In the genomic region with DNA sequence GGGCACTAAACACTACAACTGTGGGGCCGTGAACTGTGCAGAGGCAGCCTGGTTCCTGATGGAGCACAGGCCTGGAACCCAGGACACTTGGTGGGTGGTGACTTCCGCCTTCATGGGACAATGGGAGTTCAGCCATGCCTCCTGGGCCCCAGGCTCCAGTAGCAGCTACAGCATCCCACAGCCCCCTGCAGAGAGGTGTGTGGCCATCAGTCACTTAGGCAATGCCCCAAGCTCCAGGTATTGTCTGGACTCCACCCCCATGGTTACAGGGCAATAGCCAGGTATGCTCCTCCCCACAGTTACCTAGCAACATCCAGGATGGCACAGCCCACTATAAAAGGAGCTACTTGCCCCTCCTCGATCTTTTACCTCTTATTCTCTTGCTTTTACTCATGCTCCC, we compare ENCODE assay signal across 29 mouse cellular contexts. TPM values are rescaled to one million over a fixed set of nuclear protein-coding genes. Genes with fewer than 3 reads are reported as not detected.
DNase-seq lines count a peak whose midpoint lies in the region; ATAC-seq and TF ChIP-seq lines count a peak whose summit lies in the region.
"Had no signal": no experiment of that assay in that cellular context is flagged by ENCODE, and none has a peak within 500 bp of the region (broad histone marks: within the 10 kb centered on the region; RNA-seq: fewer than 3 reads in every experiment).

No protein-coding gene starts in this region.

- H3K27me3 ChIP-seq in heart, adult 2 months (ENCODE audit: control insufficient read depth, insufficient read depth, low read length) = no peaks in the 10 kb centered on the region
- H3K27me3 ChIP-seq in kidney, embryonic 15.5 days = no peaks in the 10 kb centered on the region
- H3K27me3 ChIP-seq in ES-Bruce4 (ENCODE audit: control insufficient read depth, insufficient read depth, low read length, poor library complexity, severe bottlenecking) = no peaks in the 10 kb centered on the region
- no peaks in the 10 kb centered on the region for H3K27me3 ChIP-seq in forebrain, embryonic 14.5 days (replicated peaks; ENCODE audit: control insufficient read depth, insufficient read depth, low read length)
- H3K27me3 ChIP-seq: CH12.LX; liver, embryonic 15.5 days; megakaryocyte, embryonic 14.5 days; midbrain, embryonic 12.5 days; neural tube, embryonic 13.5 days had no signal

- no peaks in the 10 kb centered on the region for H3K9me3 ChIP-seq in kidney, embryonic 15.5 days (replicated peaks)
- no peaks in the 10 kb centered on the region for H3K9me3 ChIP-seq in ES-Bruce4 (replicated peaks; ENCODE audit: control insufficient read depth, insufficient read depth, low read length, poor library complexity, severe bottlenecking)
- H3K9me3 ChIP-seq in forebrain, embryonic 14.5 days (replicated peaks; ENCODE audit: control insufficient read depth, low read length) = no peaks in the 10 kb centered on the region
- H3K9me3 ChIP-seq: heart, embryonic 10.5 days; liver, embryonic 15.5 days; megakaryocyte, embryonic 14.5 days; midbrain, embryonic 12.5 days; neural tube, embryonic 13.5 days had no signal

- TF ChIP-seq POLR2A in heart, adult 2 months (IDR thresholded peaks at IDR 0.05; ENCODE audit: insufficient read depth, low read depth, low read length) = no peak
- no peak for TF ChIP-seq POLR2A in ES-Bruce4 (IDR thresholded peaks at IDR 0.05; ENCODE audit: insufficient read depth, low read length)

- DNase-seq in heart, adult 11 months = peak; percentile 91
- no peak for DNase-seq in heart, adult 2 months
- DNase-seq in kidney, adult 8-10 months = no peak
- DNase-seq in ZHBTc4 (ENCODE audit: low read depth, low spot score) = peak; percentile 72
- DNase-seq in cerebellum, postnatal 4 days (ENCODE audit: low spot score in 2 of 2) = no peak
- no peak for DNase-seq in forebrain, embryonic 14.5 days (ENCODE audit: low spot score)
- DNase-seq: adrenal gland, adult 8-10 months; cerebellum, adult 9-10 months; cerebellum, postnatal 36 days; forebrain, postnatal 0 days; gastrocnemius, postnatal 10 days; heart, postnatal 4 days; kidney, adult 18-20 months; kidney, postnatal 10 days; layer of hippocampus, adult 9-11 months; liver; lung, postnatal 4 days had no signal

- H3K27ac ChIP-seq in heart, adult 2 months = no peak overlapping the region
- H3K27ac ChIP-seq in kidney, embryonic 15.5 days = no peak overlapping the region
- H3K27ac ChIP-seq in ES-Bruce4 (ENCODE audit: insufficient read depth, low read length) = no peak overlapping the region; the same call in 1 of the 2 replicates
- no peak overlapping the region for H3K27ac ChIP-seq in forebrain, embryonic 14.5 days (ENCODE audit: low read depth, low read length)
- H3K27ac ChIP-seq: heart, embryonic 10.5 days; hindbrain, postnatal 0 days; liver, embryonic 15.5 days; midbrain, embryonic 12.5 days; neural tube, embryonic 13.5 days had no signal

- H3K9ac ChIP-seq in heart, adult 2 months (ENCODE audit: low read depth, low read length) = no peak overlapping the region
- no peak overlapping the region for H3K9ac ChIP-seq in kidney, embryonic 15.5 days
- H3K9ac ChIP-seq in ES-Bruce4 (ENCODE audit: low read depth, poor library complexity, severe bottlenecking) = no peak overlapping the region
- no peak overlapping the region for H3K9ac ChIP-seq in forebrain, embryonic 14.5 days (ENCODE audit: low read length)
- H3K9ac ChIP-seq: forebrain, postnatal 0 days; liver, embryonic 15.5 days; midbrain, embryonic 12.5 days; neural tube, embryonic 13.5 days had no signal

- H3K79me2 ChIP-seq in heart, adult 2 months (replicated peaks; ENCODE audit: control insufficient read depth, insufficient read depth, low read length) = peaks cover 4% of the 10 kb centered on the region

- no peaks in the 10 kb centered on the region for H3K36me3 ChIP-seq in heart, adult 2 months (ENCODE audit: control insufficient read depth, insufficient read depth, low read length)
- H3K36me3 ChIP-seq in kidney, embryonic 15.5 days = peaks cover 14% of the 10 kb centered on the region
- no peaks in the 10 kb centered on the region; the same call in 1 of the 2 replicates for H3K36me3 ChIP-seq in ES-Bruce4 (ENCODE audit: control insufficient read depth, insufficient read depth, low read length, poor library complexity, severe bottlenecking)
- peaks cover 4% of the 10 kb centered on the region; the same call in 1 of the 2 replicates for H3K36me3 ChIP-seq in forebrain, embryonic 14.5 days (ENCODE audit: control insufficient read depth, insufficient read depth, low read length)

- ATAC-seq in kidney, embryonic 15.5 days (replicated peaks; ENCODE audit: low FRiP score) = 0 out of 2 replicates have a peak, but pooled peaks have one; percentile 31
- no peak for ATAC-seq in forebrain, embryonic 14.5 days
- ATAC-seq: forebrain, postnatal 0 days; hindbrain, postnatal 0 days had no signal

- TF ChIP-seq EP300 in heart, adult 2 months (IDR thresholded peaks at IDR 0.05; ENCODE audit: insufficient read depth, low read depth, low read length) = no peak
- 0 out of 2 replicates have a peak, but pooled peaks have one; percentile 55 for TF ChIP-seq EP300 in ES-Bruce4 (IDR thresholded peaks at IDR 0.05; ENCODE audit: insufficient read depth, low read depth, low read length)

- 89% methylated on average over 3 of the region's 3 CpGs for WGBS in heart, adult 2 months
- WGBS in kidney, embryonic 15.5 days = 74% methylated on average over 3 of the region's 3 CpGs
- WGBS in forebrain, embryonic 14.5 days = 64% methylated on average over 3 of the region's 3 CpGs

- no peak overlapping the region for H3K4me2 ChIP-seq in kidney, embryonic 15.5 days
- H3K4me2 ChIP-seq in forebrain, embryonic 14.5 days (ENCODE audit: low read length) = no peak overlapping the region
- H3K4me2 ChIP-seq: liver, embryonic 15.5 days; midbrain, embryonic 12.5 days; neural tube, embryonic 13.5 days had no signal

- peaks cover 4% of the 10 kb centered on the region for H3K4me1 ChIP-seq in heart, adult 2 months (ENCODE audit: control insufficient read depth, insufficient read depth, low read length)
- H3K4me1 ChIP-seq in kidney, embryonic 15.5 days = no peaks in the 10 kb centered on the region
- no peaks in the 10 kb centered on the region for H3K4me1 ChIP-seq in ES-Bruce4 (ENCODE audit: control insufficient read depth, insufficient read depth, low read length)
- H3K4me1 ChIP-seq in forebrain, embryonic 14.5 days (ENCODE audit: control insufficient read depth, insufficient read depth, low read length) = no peaks in the 10 kb centered on the region
- H3K4me1 ChIP-seq: midbrain, embryonic 12.5 days; neural tube, embryonic 13.5 days had no signal

- TF ChIP-seq CTCF in heart, adult 2 months (IDR thresholded peaks at IDR 0.05) = no peak
- TF ChIP-seq CTCF in ES-Bruce4 (IDR thresholded peaks at IDR 0.05; ENCODE audit: low read depth, low read length) = no peak

- intact Hi-C loops in heart, adult 2 months (cut with DNase I) = loop anchor here (2.0 kb wide), 1 partner anchor 22 kb away; no protein-coding TSS in a partner anchor

- no peak overlapping the region for H3K4me3 ChIP-seq in heart, adult 2 months
- H3K4me3 ChIP-seq in kidney, embryonic 15.5 days (replicated peaks) = no peak overlapping the region
- no peak overlapping the region for H3K4me3 ChIP-seq in ES-Bruce4 (ENCODE audit: low read depth, low read length)
- H3K4me3 ChIP-seq in forebrain, embryonic 14.5 days (ENCODE audit: low read depth, low read length) = no peak overlapping the region
- H3K4me3 ChIP-seq: erythroblast, embryonic 14.5 days; heart, embryonic 10.5 days; liver, embryonic 15.5 days; megakaryocyte, embryonic 14.5 days; midbrain, embryonic 12.5 days; myocyte; neural tube, embryonic 13.5 days had no signal

RNA-seq across cellular contexts. Expression of a gene that starts 10.6 kb away (rescaled TPM):
- total RNA-seq in heart, adult 2 months (2021) = 10 to 100 TPM; 46.4 to 48.9 TPM
- 61.7 and 69.0 TPM in 2 replicates for polyA plus RNA-seq in heart, adult 2 months (2012; rRNA removed)
- 85.8 and 88.3 TPM in 2 replicates for polyA plus RNA-seq in kidney, embryonic 15.5 days (2015; fragmentation: Nextera tagmentation; extraction: Ambion mirVana)
- 78.4 and 86.5 TPM in 2 replicates for polyA plus RNA-seq in ES-Bruce4 (2011; ENCODE audit: insufficient read depth, insufficient read length, low read depth, missing spikeins)
- 194 and 211 TPM in 2 replicates for polyA plus RNA-seq in forebrain, embryonic 14.5 days (2014; fragmentation: Nextera tagmentation; extraction: Ambion mirVana)

RNA-seq across cellular contexts. Expression of a gene that starts 36.7 kb away (rescaled TPM):
- total RNA-seq in heart, adult 2 months (2021) = under 1 TPM in 1 of 2 experiments, not detected in 1; 0.23 TPM
- 0.08 and 0.32 TPM in 2 replicates for polyA plus RNA-seq in heart, adult 2 months (2012; rRNA removed)
- polyA plus RNA-seq in kidney, embryonic 15.5 days (2015; fragmentation: Nextera tagmentation; extraction: Ambion mirVana) = 30.0 and 35.6 TPM in 2 replicates
- 0.54 and 0.61 TPM in 2 replicates for polyA plus RNA-seq in ES-Bruce4 (2011; ENCODE audit: insufficient read depth, insufficient read length, low read depth, missing spikeins)
- polyA plus RNA-seq in forebrain, embryonic 14.5 days (2014; fragmentation: Nextera tagmentation; extraction: Ambion mirVana) = 1.1 and 1.8 TPM in 2 replicates
- total RNA-seq: CH12.LX; left cerebral cortex, postnatal 14 days had no signal
- polyA plus RNA-seq: erythroblast, embryonic 14.5 days had no signal

RNA-seq across cellular contexts. Expression of a gene that starts 49.8 kb away (rescaled TPM):
- 10 to 100 TPM; 42.5 to 51.6 TPM for total RNA-seq in heart, adult 2 months (2021)
- polyA plus RNA-seq in heart, adult 2 months (2012; rRNA removed) = 39.2 TPM in 2 replicates
- 33.3 and 39.5 TPM in 2 replicates for polyA plus RNA-seq in kidney, embryonic 15.5 days (2015; fragmentation: Nextera tagmentation; extraction: Ambion mirVana)
- polyA plus RNA-seq in ES-Bruce4 (2011; ENCODE audit: insufficient read depth, insufficient read length, low read depth, missing spikeins) = 26.5 and 27.5 TPM in 2 replicates
- polyA plus RNA-seq in forebrain, embryonic 14.5 days (2014; fragmentation: Nextera tagmentation; extraction: Ambion mirVana) = 14.9 and 21.7 TPM in 2 replicates

RNA-seq across cellular contexts. Expression of a gene that starts 58.5 kb away (rescaled TPM):
- total RNA-seq in heart, adult 2 months (2021) = 10 to 100 TPM; 13.0 to 13.3 TPM
- 37.5 and 40.5 TPM in 2 replicates for polyA plus RNA-seq in heart, adult 2 months (2012; rRNA removed)
- polyA plus RNA-seq in kidney, embryonic 15.5 days (2015; fragmentation: Nextera tagmentation; extraction: Ambion mirVana) = 39.2 and 43.7 TPM in 2 replicates
- polyA plus RNA-seq in ES-Bruce4 (2011; ENCODE audit: insufficient read depth, insufficient read length, low read depth, missing spikeins) = 6.8 and 9.2 TPM in 2 replicates
- polyA plus RNA-seq in forebrain, embryonic 14.5 days (2014; fragmentation: Nextera tagmentation; extraction: Ambion mirVana) = 15.5 and 22.0 TPM in 2 replicates

Comparison
In these comparisons a context has a peak if more than half of its experiments do, and no peak if none do; other contexts are left out.
1. DNase-seq: peak in heart, adult 11 months (single experiment) and ZHBTc4 (single experiment); none in heart, adult 2 months (0 of 2), kidney, adult 8-10 months (0 of 2), cerebellum, postnatal 4 days (0 of 2) and forebrain, embryonic 14.5 days (single experiment).
2. RNA of a gene that starts 36.7 kb away (polyA plus RNA-seq): 30.0 to 35.6 TPM in kidney, embryonic 15.5 days; 1.1 to 1.8 TPM in forebrain, embryonic 14.5 days, 0.54 to 0.61 TPM in ES-Bruce4 and 0.08 to 0.32 TPM in heart, adult 2 months; every median in the first group is over 10 times any median in the second.